ENCODE assay signal across 19 mouse cellular contexts in genomic region chr11:106623629-106624028, GRCm38 (mm10). TPM values are rescaled to one million over a fixed set of nuclear protein-coding genes. Genes with fewer than 3 reads are reported as not detected.
DNase-seq lines count a peak whose midpoint lies in the region; ATAC-seq and TF ChIP-seq lines count a peak whose summit lies in the region.
"Had no signal": no experiment of that assay in that cellular context is flagged by ENCODE, and none has a peak within 500 bp of the region (broad histone marks: within the 10 kb centered on the region; RNA-seq: fewer than 3 reads in every experiment).

No protein-coding gene starts in this region.

- no peak overlapping the region for H3K4me3 ChIP-seq in bone marrow macrophage, adult 2 months (ENCODE audit: insufficient read depth, low read length)
- H3K4me3 ChIP-seq: embryonic facial prominence, embryonic 12.5 days; megakaryocyte, embryonic 14.5 days; stomach, embryonic 15.5 days had no signal

- DNase-seq in layer of hippocampus, adult 11-12 months (ENCODE audit: low spot score), result peak; percentile 30
- no peak for DNase-seq in layer of hippocampus, postnatal 14 days (ENCODE audit: low spot score in 2 of 2)
- peak; percentile 81 for DNase-seq in 416B (ENCODE audit: low read depth)
- DNase-seq in lung, postnatal 36 days, result peak; percentile 64
- DNase-seq in gastrocnemius, adult 18-20 months (ENCODE audit: low spot score), result no peak
- no peak for DNase-seq in cerebellum, adult 9-11 months
- DNase-seq: cerebellum, adult 2 months; gastrocnemius, postnatal 25 days; heart, postnatal 36 days; kidney, adult 2 months; kidney, postnatal 25 days; spleen, adult 18-20 months had no signal

- H3K4me1 ChIP-seq in bone marrow macrophage, adult 2 months (ENCODE audit: control insufficient read depth, insufficient read depth, low read length), result peaks cover 21% of the 10 kb centered on the region
- H3K4me1 ChIP-seq: embryonic facial prominence, embryonic 12.5 days; stomach, embryonic 15.5 days had no signal

- no peak for TF ChIP-seq CTCF in bone marrow macrophage, adult 2 months (IDR thresholded peaks at IDR 0.05; ENCODE audit: low read depth, low read length)

- TF ChIP-seq POLR2A in bone marrow macrophage, adult 2 months (IDR thresholded peaks at IDR 0.05; ENCODE audit: borderline replicate concordance, low read depth, low read length), result no peak

- ATAC-seq in CD4-positive, CD25-positive, alpha-beta regulatory T cell, adult 4 months, result no peak
- ATAC-seq: hindbrain, postnatal 0 days; midbrain, embryonic 16.5 days had no signal

- peak overlapping the region; percentile 29 for H3K27ac ChIP-seq in bone marrow macrophage, adult 2 months (ENCODE audit: insufficient read depth, low read depth, low read length)
- H3K27ac ChIP-seq: embryonic facial prominence, embryonic 12.5 days; hindbrain, postnatal 0 days; stomach, embryonic 15.5 days had no signal

RNA-seq across cellular contexts. Expression of gene Tex2, which starts 10.4 kb away (rescaled TPM):
- total RNA-seq in layer of hippocampus, postnatal 14 days (2021), result 100 to 1,000 TPM; 105 to 120 TPM
- polyA plus RNA-seq in bone marrow macrophage, adult 2 months (2012; ENCODE audit: insufficient read depth, insufficient read length, missing spikeins), result 22.8 and 25.0 TPM in 2 replicates
- total RNA-seq in gastrocnemius, adult 18-20 months (2021), result 10 to 100 TPM; 64.8 to 69.4 TPM
- 10 to 100 TPM; 27.1 to 28.7 TPM for polyA plus RNA-seq in CD4-positive, CD25-positive, alpha-beta regulatory T cell, adult 4 months (2017; shearing (Covaris generic))

Comparison
In these comparisons a context has a peak if more than half of its experiments do, and no peak if none do; other contexts are left out.
1. DNase-seq: peak in layer of hippocampus, adult 11-12 months (single experiment), 416B (single experiment) and lung, postnatal 36 days (single experiment); none in layer of hippocampus, postnatal 14 days (0 of 2), gastrocnemius, adult 18-20 months (single experiment) and cerebellum, adult 9-11 months (single experiment).